In genomic region chr15:98894746-98895634, GRCm38 (mm10) we compare ENCODE assay signal across 8 mouse cellular contexts. TPM values are rescaled to one million over a fixed set of nuclear protein-coding genes. Genes with fewer than 3 reads are reported as not detected.
A peak's percentile ranks its signal among the peaks of the same experiment; 100 is the strongest.
DNase-seq lines count a peak whose midpoint lies in the region; ATAC-seq and TF ChIP-seq lines count a peak whose summit lies in the region.

No protein-coding gene starts in this region.

- peak overlapping the region; percentile 100 for H3K4me2 ChIP-seq in heart, embryonic 13.5 days
- peak overlapping the region; percentile 80 for H3K4me2 ChIP-seq in liver, embryonic 16.5 days (ENCODE audit: low read depth, low read length)
- peak overlapping the region; percentile 90 for H3K4me2 ChIP-seq in stomach, postnatal 0 days (replicated peaks; ENCODE audit: low read depth)

- no peak for ATAC-seq in heart, embryonic 13.5 days (ENCODE audit: extremely low read depth, insufficient number of reproducible peaks, low FRiP score, low TSS enrichment)
- ATAC-seq in liver, embryonic 16.5 days (ENCODE audit: low read depth): no peak
- ATAC-seq in stomach, postnatal 0 days (ENCODE audit: low FRiP score, low TSS enrichment): no peak

- no peak for TF ChIP-seq EP300 in stomach, postnatal 0 days (optimal IDR thresholded peaks at IDR 0.05)

- no peak overlapping the region for H3K27ac ChIP-seq in thymus, adult 2 months (ENCODE audit: control insufficient read depth, insufficient read depth, low read length)
- H3K27ac ChIP-seq in heart, embryonic 13.5 days (replicated peaks): 0 out of 2 replicates have a peak overlapping the region, but pooled peaks have one; percentile 34
- H3K27ac ChIP-seq in liver, embryonic 16.5 days (ENCODE audit: low read length): no peak overlapping the region
- H3K27ac ChIP-seq in stomach, postnatal 0 days (replicated peaks): no peak overlapping the region

- DNase-seq in thymus, postnatal 4 days: peak; percentile 16
- no peak for DNase-seq in thymus, adult 2 months
- no peak for DNase-seq in stomach, postnatal 0 days (ENCODE audit: low spot score)
- no peak for DNase-seq in thymus, postnatal 25 days
- DNase-seq in kidney, adult 9 months: no peak
- DNase-seq in gastrocnemius, postnatal 10 days: no peak

- H3K27me3 ChIP-seq in thymus, adult 2 months (ENCODE audit: control insufficient read depth, insufficient read depth, low read length): peaks cover 50% of the 10 kb centered on the region
- peaks cover 86% of the 10 kb centered on the region for H3K27me3 ChIP-seq in heart, embryonic 13.5 days (replicated peaks)
- peaks cover 75% of the 10 kb centered on the region for H3K27me3 ChIP-seq in liver, embryonic 16.5 days (ENCODE audit: control insufficient read depth, insufficient read depth, low read depth, low read length)
- peaks cover 10% of the 10 kb centered on the region for H3K27me3 ChIP-seq in stomach, postnatal 0 days (ENCODE audit: control insufficient read depth, insufficient read depth, low read length)

- no peaks in the 10 kb centered on the region for H3K9me3 ChIP-seq in heart, embryonic 13.5 days
- H3K9me3 ChIP-seq in liver, embryonic 16.5 days (replicated peaks; ENCODE audit: control insufficient read depth, low read length): no peaks in the 10 kb centered on the region
- H3K9me3 ChIP-seq in stomach, postnatal 0 days (ENCODE audit: control insufficient read depth, low read length): no peaks in the 10 kb centered on the region

- H3K9ac ChIP-seq in heart, embryonic 13.5 days: peak overlapping the region; percentile 80
- no peak overlapping the region for H3K9ac ChIP-seq in liver, embryonic 16.5 days (ENCODE audit: low read depth, low read length)
- 0 out of 2 replicates have a peak overlapping the region, but pooled peaks have one; percentile 23 for H3K9ac ChIP-seq in stomach, postnatal 0 days (ENCODE audit: low read length)

- TF ChIP-seq POLR2A in thymus, adult 2 months (IDR thresholded peaks at IDR 0.05; ENCODE audit: control insufficient read depth, extremely low read depth, insufficient read depth, low read length, poor library complexity): no peak

- no peaks in the 10 kb centered on the region for H3K36me3 ChIP-seq in thymus, adult 2 months (ENCODE audit: control insufficient read depth, insufficient read depth, low read length)
- H3K36me3 ChIP-seq in heart, embryonic 13.5 days: no peaks in the 10 kb centered on the region
- H3K36me3 ChIP-seq in liver, embryonic 16.5 days (ENCODE audit: control insufficient read depth, insufficient read depth): no peaks in the 10 kb centered on the region
- H3K36me3 ChIP-seq in stomach, postnatal 0 days (ENCODE audit: control insufficient read depth, insufficient read depth, low read length): no peaks in the 10 kb centered on the region

- no peak overlapping the region for H3K4me3 ChIP-seq in thymus, adult 2 months (ENCODE audit: control insufficient read depth, insufficient read depth, low read length)
- peak overlapping the region; percentile 64 for H3K4me3 ChIP-seq in heart, embryonic 13.5 days
- H3K4me3 ChIP-seq in liver, embryonic 16.5 days (ENCODE audit: low read depth, low read length): peak overlapping the region; percentile 59
- peak overlapping the region; percentile 53 for H3K4me3 ChIP-seq in stomach, postnatal 0 days (ENCODE audit: low read depth, low read length)

- peaks cover 18% of the 10 kb centered on the region for H3K4me1 ChIP-seq in thymus, adult 2 months (replicated peaks; ENCODE audit: control insufficient read depth, insufficient read depth, low read length)
- H3K4me1 ChIP-seq in heart, embryonic 13.5 days: peaks cover 62% of the 10 kb centered on the region
- peaks cover 34% of the 10 kb centered on the region for H3K4me1 ChIP-seq in liver, embryonic 16.5 days (ENCODE audit: control insufficient read depth, low read depth, low read length)
- 0 out of 2 replicates have a peak, but pooled peaks cover 5% of the 10 kb centered on the region for H3K4me1 ChIP-seq in stomach, postnatal 0 days (replicated peaks; ENCODE audit: control insufficient read depth, insufficient read depth)

- 10% methylated on average over 38 of the region's 38 CpGs for WGBS in thymus, adult 2 months
- WGBS in heart, embryonic 13.5 days: 5% methylated on average over 38 of the region's 38 CpGs
- 2% methylated on average over 38 of the region's 38 CpGs for WGBS in liver, embryonic 16.5 days (ENCODE audit: insufficient replicate concordance)
- WGBS in stomach, postnatal 0 days: 12% methylated on average over 38 of the region's 38 CpGs

- TF ChIP-seq CTCF in thymus, adult 2 months (IDR thresholded peaks at IDR 0.05; ENCODE audit: borderline replicate concordance, control insufficient read depth, extremely low read depth, insufficient read depth, low read length, poor library complexity): no peak
- TF ChIP-seq CTCF in stomach, postnatal 0 days (IDR thresholded peaks at IDR 0.05; ENCODE audit: low read depth): no peak

RNA-seq across cellular contexts. Expression of gene Rhebl1, which starts 0.7 kb away (rescaled TPM):
- 8.0 and 9.8 TPM in 2 replicates for polyA plus RNA-seq in thymus, adult 2 months (2012; rRNA removed)
- polyA plus RNA-seq in heart, embryonic 13.5 days (2015; fragmentation: Nextera tagmentation; extraction: Ambion mirVana): 6.2 and 6.6 TPM in 2 replicates
- polyA plus RNA-seq in liver, embryonic 16.5 days (2015; fragmentation: Nextera tagmentation; extraction: Ambion mirVana): 2.9 and 3.4 TPM in 2 replicates
- 3.9 and 4.1 TPM in 2 replicates for polyA plus RNA-seq in stomach, postnatal 0 days (2015; fragmentation: Nextera tagmentation; extraction: Ambion mirVana)
- total RNA-seq in gastrocnemius, postnatal 10 days (2021): 1 to 10 TPM; 2.1 to 2.7 TPM

RNA-seq across cellular contexts. Expression of gene Dhh, which starts 3.4 kb away (rescaled TPM):
- 1.1 and 2.6 TPM in 2 replicates for polyA plus RNA-seq in thymus, adult 2 months (2012; rRNA removed)
- 2.1 and 2.3 TPM in 2 replicates for polyA plus RNA-seq in heart, embryonic 13.5 days (2015; fragmentation: Nextera tagmentation; extraction: Ambion mirVana)
- polyA plus RNA-seq in liver, embryonic 16.5 days (2015; fragmentation: Nextera tagmentation; extraction: Ambion mirVana): 0.11 TPM in 2 replicates
- polyA plus RNA-seq in stomach, postnatal 0 days (2015; fragmentation: Nextera tagmentation; extraction: Ambion mirVana): 0.89 and 1.1 TPM in 2 replicates
- 1 to 10 TPM; 3.6 to 4.0 TPM for total RNA-seq in gastrocnemius, postnatal 10 days (2021)

RNA-seq across cellular contexts. Expression of gene Lmbr1l, which starts 23.0 kb away (rescaled TPM):
- 390 and 404 TPM in 2 replicates for polyA plus RNA-seq in thymus, adult 2 months (2012; rRNA removed)
- 13.5 and 15.0 TPM in 2 replicates for polyA plus RNA-seq in heart, embryonic 13.5 days (2015; fragmentation: Nextera tagmentation; extraction: Ambion mirVana)
- polyA plus RNA-seq in liver, embryonic 16.5 days (2015; fragmentation: Nextera tagmentation; extraction: Ambion mirVana): 4.4 and 4.6 TPM in 2 replicates
- polyA plus RNA-seq in stomach, postnatal 0 days (2015; fragmentation: Nextera tagmentation; extraction: Ambion mirVana): 7.7 and 9.4 TPM in 2 replicates
- 1 to 10 TPM; 8.1 to 9.9 TPM for total RNA-seq in gastrocnemius, postnatal 10 days (2021)

RNA-seq across cellular contexts. Expression of gene Kmt2d, which starts 24.0 kb away (rescaled TPM):
- 69.1 and 93.4 TPM in 2 replicates for polyA plus RNA-seq in thymus, adult 2 months (2012; rRNA removed)
- polyA plus RNA-seq in heart, embryonic 13.5 days (2015; fragmentation: Nextera tagmentation; extraction: Ambion mirVana): 8.1 and 8.9 TPM in 2 replicates
- polyA plus RNA-seq in liver, embryonic 16.5 days (2015; fragmentation: Nextera tagmentation; extraction: Ambion mirVana): 3.9 and 4.0 TPM in 2 replicates
- 5.1 TPM in 2 replicates for polyA plus RNA-seq in stomach, postnatal 0 days (2015; fragmentation: Nextera tagmentation; extraction: Ambion mirVana)
- total RNA-seq in gastrocnemius, postnatal 10 days (2021): 10 to 100 TPM; 46.9 to 59.9 TPM

RNA-seq across cellular contexts. Expression of gene Tuba1b, which starts 39.4 kb away (rescaled TPM):
- 3,866 and 5,106 TPM in 2 replicates for polyA plus RNA-seq in thymus, adult 2 months (2012; rRNA removed)
- polyA plus RNA-seq in heart, embryonic 13.5 days (2015; fragmentation: Nextera tagmentation; extraction: Ambion mirVana): 1,584 and 1,655 TPM in 2 replicates
- 934 and 938 TPM in 2 replicates for polyA plus RNA-seq in liver, embryonic 16.5 days (2015; fragmentation: Nextera tagmentation; extraction: Ambion mirVana)
- polyA plus RNA-seq in stomach, postnatal 0 days (2015; fragmentation: Nextera tagmentation; extraction: Ambion mirVana): 470 and 552 TPM in 2 replicates
- total RNA-seq in gastrocnemius, postnatal 10 days (2021): 100 to 1,000 TPM; 188 to 204 TPM

Comparison
In these comparisons a context has a peak if more than half of its experiments do, and no peak if none do; other contexts are left out.
1. RNA of gene Lmbr1l, which starts 23.0 kb away (polyA plus RNA-seq): 390 to 404 TPM in thymus, adult 2 months; 13.5 to 15.0 TPM in heart, embryonic 13.5 days, 7.7 to 9.4 TPM in stomach, postnatal 0 days and 4.4 to 4.6 TPM in liver, embryonic 16.5 days; every median in the first group is over 10 times any median in the second.
2. Peak in every context shown above with its lines, with median percentiles within 50 percentile points of each other: H3K4me2 ChIP-seq.